ENCODE assay signal across 35 mouse cellular contexts in the genomic region with DNA sequence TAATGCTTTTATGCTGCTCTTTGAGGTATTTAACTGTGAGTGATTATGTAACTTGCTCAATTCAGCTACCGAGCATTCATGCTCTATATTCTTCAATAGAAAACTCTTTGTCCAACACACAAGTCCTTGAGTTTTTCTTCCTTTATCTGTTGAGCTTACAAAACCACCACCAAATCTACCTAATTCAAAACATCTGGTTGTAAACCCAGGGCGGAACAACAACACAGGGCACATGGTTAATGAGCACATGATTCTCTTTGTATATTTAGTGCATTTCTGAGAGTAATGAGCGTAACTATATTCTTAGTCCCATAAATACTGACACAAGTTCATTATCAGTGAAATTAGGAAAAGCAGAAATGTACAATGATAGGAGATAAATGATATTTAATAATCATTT.
"Had no signal": no experiment of that assay in that cellular context is flagged by ENCODE, and none has a peak within 500 bp of the region (broad histone marks: within the 10 kb centered on the region; RNA-seq: fewer than 3 reads in every experiment).

No protein-coding gene starts in this region.

- ATAC-seq: hindbrain, embryonic 16.5 days; hindbrain, postnatal 0 days; inflammation-experienced regulatory T-cells, adult 6 months; intestine, embryonic 15.5 days; intestine, embryonic 16.5 days; intestine, postnatal 0 days had no signal

- H3K27me3 ChIP-seq: heart, embryonic 12.5 days; heart, embryonic 13.5 days; heart, embryonic 15.5 days; hindbrain, embryonic 12.5 days; hindbrain, embryonic 13.5 days; hindbrain, embryonic 15.5 days; intestine, embryonic 15.5 days; kidney, embryonic 15.5 days had no signal

- H3K27ac ChIP-seq: heart, embryonic 10.5 days; heart, embryonic 13.5 days; heart, embryonic 15.5 days; hindbrain, embryonic 10.5 days; hindbrain, embryonic 12.5 days; hindbrain, embryonic 13.5 days; hindbrain, embryonic 14.5 days; hindbrain, embryonic 15.5 days; hindbrain, postnatal 0 days; intestine, embryonic 15.5 days; kidney, embryonic 15.5 days; kidney, postnatal 0 days; layer of hippocampus, adult 2 months; left cerebral cortex, adult 2 months had no signal

- H3K4me2 ChIP-seq: heart, embryonic 11.5 days; heart, embryonic 12.5 days; heart, embryonic 13.5 days; heart, embryonic 15.5 days; hindbrain, embryonic 12.5 days; hindbrain, embryonic 13.5 days; hindbrain, embryonic 14.5 days; hindbrain, embryonic 15.5 days; intestine, embryonic 15.5 days; kidney, embryonic 15.5 days had no signal

- H3K9ac ChIP-seq: heart, embryonic 12.5 days; heart, embryonic 13.5 days; heart, embryonic 15.5 days; hindbrain, embryonic 12.5 days; hindbrain, embryonic 13.5 days; hindbrain, embryonic 14.5 days; hindbrain, embryonic 15.5 days; intestine, embryonic 15.5 days; kidney, embryonic 15.5 days had no signal

- H3K9me3 ChIP-seq: heart, embryonic 10.5 days; heart, embryonic 12.5 days; heart, embryonic 13.5 days; heart, embryonic 15.5 days; hindbrain, embryonic 10.5 days; hindbrain, embryonic 12.5 days; hindbrain, embryonic 13.5 days; hindbrain, embryonic 15.5 days; intestine, embryonic 15.5 days; kidney, embryonic 15.5 days had no signal

- H3K4me1 ChIP-seq: heart, embryonic 10.5 days; heart, embryonic 13.5 days; heart, embryonic 15.5 days; hindbrain, embryonic 10.5 days; hindbrain, embryonic 12.5 days; hindbrain, embryonic 13.5 days; hindbrain, embryonic 15.5 days; intestine, embryonic 15.5 days; kidney, embryonic 15.5 days had no signal

- H3K4me3 ChIP-seq: heart, embryonic 10.5 days; heart, embryonic 12.5 days; heart, embryonic 13.5 days; heart, embryonic 15.5 days; hindbrain, embryonic 10.5 days; hindbrain, embryonic 12.5 days; hindbrain, embryonic 13.5 days; hindbrain, embryonic 15.5 days; intestine, embryonic 15.5 days; kidney, embryonic 15.5 days; layer of hippocampus, adult 2 months; left cerebral cortex, adult 2 months had no signal

- DNase-seq: heart, postnatal 10 days; heart, postnatal 14 days; heart, postnatal 36 days; heart, postnatal 4 days; kidney, adult 11 months; kidney, adult 18-20 months; kidney, adult 2 months; kidney, adult 8-10 months; kidney, adult 9 months; kidney, postnatal 10 days; kidney, postnatal 14 days; kidney, postnatal 36 days; kidney, postnatal 4 days; layer of hippocampus, adult 9-11 months; layer of hippocampus, postnatal 36 days had no signal

- H3K36me3 ChIP-seq: heart, embryonic 10.5 days; heart, embryonic 12.5 days; heart, embryonic 13.5 days; heart, embryonic 15.5 days; hindbrain, embryonic 10.5 days; hindbrain, embryonic 12.5 days; hindbrain, embryonic 13.5 days; hindbrain, embryonic 15.5 days; intestine, embryonic 15.5 days; kidney, embryonic 15.5 days had no signal
